ENCODE assay signal across 10 mouse cellular contexts in the genomic region with DNA sequence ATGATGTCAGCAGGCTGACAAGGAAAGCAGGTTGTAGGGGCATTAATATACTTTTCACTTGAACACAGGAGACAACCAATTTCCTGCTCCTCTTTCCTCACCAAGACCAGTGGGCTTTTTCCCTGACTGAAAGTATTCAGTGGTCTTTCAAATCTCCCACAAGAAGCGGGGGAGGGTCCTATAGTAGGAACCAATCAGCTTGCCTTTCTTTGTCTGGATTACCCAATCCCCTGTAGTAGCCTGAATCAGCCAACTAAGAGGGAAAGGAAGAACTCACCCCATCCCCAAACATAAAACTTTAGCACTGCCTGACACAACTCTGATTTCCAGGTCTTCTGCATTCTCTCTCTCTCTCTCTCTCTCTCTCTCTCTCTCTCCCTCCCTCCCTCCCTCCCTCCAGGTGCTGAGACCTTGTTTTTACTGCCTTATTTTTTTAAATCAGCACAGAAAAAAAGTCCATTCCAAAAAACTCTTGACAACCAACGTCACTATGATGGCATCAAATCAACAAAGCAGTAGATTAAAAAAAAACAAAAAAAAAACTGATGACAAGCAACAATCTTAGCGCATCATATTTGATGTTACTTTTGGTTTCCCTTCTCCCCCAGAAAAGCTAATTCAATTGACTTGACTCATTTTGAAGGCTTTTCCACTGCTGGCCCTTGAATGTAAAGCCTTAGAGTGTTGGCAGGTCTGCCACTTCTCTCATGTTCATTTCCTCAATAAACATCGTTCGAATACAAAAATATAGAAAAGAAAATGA. TPM values are rescaled to one million over a fixed set of nuclear protein-coding genes. Genes with fewer than 3 reads are reported as not detected.
A peak's percentile ranks its signal among the peaks of the same experiment; 100 is the strongest.
DNase-seq lines count a peak whose midpoint lies in the region; ATAC-seq and TF ChIP-seq lines count a peak whose summit lies in the region.
"Had no signal": no experiment of that assay in that cellular context is flagged by ENCODE, and none has a peak within 500 bp of the region (broad histone marks: within the 10 kb centered on the region; RNA-seq: fewer than 3 reads in every experiment).

No protein-coding gene starts in this region.

- no peaks in the 10 kb centered on the region for H3K9me3 ChIP-seq in heart, embryonic 13.5 days
- no peaks in the 10 kb centered on the region for H3K9me3 ChIP-seq in hindbrain, embryonic 15.5 days
- H3K9me3 ChIP-seq in midbrain, postnatal 0 days (ENCODE audit: low read length): no peaks in the 10 kb centered on the region

- TF ChIP-seq CTCF in midbrain, postnatal 0 days (IDR thresholded peaks at IDR 0.05): no peak
- no peak for TF ChIP-seq CTCF in layer of hippocampus, adult 2 months (conservative IDR thresholded peaks at IDR 0.05)

- peaks cover 22% of the 10 kb centered on the region for H3K4me1 ChIP-seq in heart, embryonic 13.5 days
- H3K4me1 ChIP-seq in hindbrain, embryonic 15.5 days (replicated peaks): peaks cover 16% of the 10 kb centered on the region
- 0 out of 2 replicates have a peak, but pooled peaks cover 3% of the 10 kb centered on the region for H3K4me1 ChIP-seq in midbrain, postnatal 0 days (ENCODE audit: insufficient read depth, low read length)

- no peaks in the 10 kb centered on the region for H3K27me3 ChIP-seq in heart, embryonic 13.5 days (replicated peaks)
- H3K27me3 ChIP-seq in hindbrain, embryonic 15.5 days: no peaks in the 10 kb centered on the region
- H3K27me3 ChIP-seq in midbrain, postnatal 0 days (ENCODE audit: insufficient read depth, low read length): no peaks in the 10 kb centered on the region

- peak overlapping the region; percentile 91 for H3K4me3 ChIP-seq in heart, embryonic 13.5 days
- peak overlapping the region; percentile 25; the same call in 1 of the 2 replicates for H3K4me3 ChIP-seq in hindbrain, embryonic 15.5 days
- no peak overlapping the region for H3K4me3 ChIP-seq in midbrain, postnatal 0 days (ENCODE audit: low read depth, low read length)
- no peak overlapping the region for H3K4me3 ChIP-seq in layer of hippocampus, adult 2 months

- H3K4me2 ChIP-seq in heart, embryonic 13.5 days: peak overlapping the region; percentile 84
- peak overlapping the region; percentile 74 for H3K4me2 ChIP-seq in hindbrain, embryonic 15.5 days
- peak overlapping the region; percentile 66 for H3K4me2 ChIP-seq in midbrain, postnatal 0 days (ENCODE audit: low read depth, low read length, poor library complexity, severe bottlenecking)

- no peak for DNase-seq in heart, adult 9 months (ENCODE audit: low spot score in 2 of 2)
- DNase-seq in embryo, embryonic 10.5 days (ENCODE audit: low spot score): peak; percentile 88
- peak; percentile 58 for DNase-seq in midbrain, postnatal 0 days (ENCODE audit: low spot score)
- no peak for DNase-seq in spleen, adult 18-20 months
- no peak for DNase-seq in adrenal gland, adult (ENCODE audit: inconsistent age in 2 of 2, low spot score in 1 of 2)
- DNase-seq in layer of hippocampus, adult 2 months (ENCODE audit: low spot score in 2 of 2): no peak

- ATAC-seq in heart, embryonic 13.5 days (ENCODE audit: extremely low read depth, insufficient number of reproducible peaks, low FRiP score, low TSS enrichment): no peak
- ATAC-seq in hindbrain, embryonic 15.5 days (ENCODE audit: low FRiP score, low read depth): peak; percentile 80
- ATAC-seq in midbrain, postnatal 0 days (ENCODE audit: low FRiP score): peak; percentile 74

- 59% methylated on average over 5 of the region's 5 CpGs for WGBS in heart, embryonic 13.5 days
- WGBS in hindbrain, embryonic 15.5 days: 67% methylated on average over 5 of the region's 5 CpGs
- 64% methylated on average over 5 of the region's 5 CpGs for whole genome bisulfite sequencing in midbrain, postnatal 0 days

- H3K36me3 ChIP-seq in heart, embryonic 13.5 days: no peaks in the 10 kb centered on the region
- no peaks in the 10 kb centered on the region for H3K36me3 ChIP-seq in hindbrain, embryonic 15.5 days
- no peaks in the 10 kb centered on the region for H3K36me3 ChIP-seq in midbrain, postnatal 0 days (ENCODE audit: insufficient read depth, low read length)

- 0 out of 2 replicates have a peak overlapping the region, but pooled peaks have one; percentile 9 for H3K27ac ChIP-seq in heart, embryonic 13.5 days (replicated peaks)
- no peak overlapping the region for H3K27ac ChIP-seq in hindbrain, embryonic 15.5 days (replicated peaks)
- no peak overlapping the region for H3K27ac ChIP-seq in midbrain, postnatal 0 days (ENCODE audit: low read depth, low read length)
- H3K27ac ChIP-seq in layer of hippocampus, adult 2 months: no peak overlapping the region

- peak overlapping the region; percentile 58; the same call in 1 of the 2 replicates for H3K9ac ChIP-seq in heart, embryonic 13.5 days
- H3K9ac ChIP-seq in hindbrain, embryonic 15.5 days: no peak overlapping the region
- no peak overlapping the region for H3K9ac ChIP-seq in midbrain, postnatal 0 days (replicated peaks; ENCODE audit: low read length, poor library complexity, severe bottlenecking)

RNA-seq across cellular contexts. Expression of a gene that starts 2.1 kb away (rescaled TPM):
- polyA plus RNA-seq in heart, embryonic 13.5 days (2015; fragmentation: Nextera tagmentation; extraction: Ambion mirVana): 30.3 and 31.7 TPM in 2 replicates
- polyA plus RNA-seq in hindbrain, embryonic 15.5 days (2015; fragmentation: Nextera tagmentation; extraction: Ambion mirVana): 201 and 221 TPM in 2 replicates
- total RNA-seq in midbrain, postnatal 0 days (2014; rRNA removed): 269 and 319 TPM in 2 replicates
- polyA plus RNA-seq in midbrain, postnatal 0 days (2015; fragmentation: Nextera tagmentation; extraction: Ambion mirVana): 182 and 188 TPM in 2 replicates
- 10 to 100 TPM; 65.9 to 70.5 TPM for total RNA-seq in layer of hippocampus, adult 2 months (2021)

RNA-seq across cellular contexts. Expression of a gene that starts 27.3 kb away (rescaled TPM):
- polyA plus RNA-seq in heart, embryonic 13.5 days (2015; fragmentation: Nextera tagmentation; extraction: Ambion mirVana): not detected in 2 replicates
- not detected in 2 replicates for polyA plus RNA-seq in hindbrain, embryonic 15.5 days (2015; fragmentation: Nextera tagmentation; extraction: Ambion mirVana)
- total RNA-seq in midbrain, postnatal 0 days (2014; rRNA removed): not detected in 2 replicates
- not detected in 2 replicates for polyA plus RNA-seq in midbrain, postnatal 0 days (2015; fragmentation: Nextera tagmentation; extraction: Ambion mirVana)
- not detected for total RNA-seq in layer of hippocampus, adult 2 months (2021)
- total RNA-seq: common myeloid progenitor, adult 5-6 weeks; megakaryocyte progenitor cell, adult 5-6 weeks had no signal

Comparison
In these comparisons a context has a peak if more than half of its experiments do, and no peak if none do; other contexts are left out.
1. H3K4me3 ChIP-seq: peak in heart, embryonic 13.5 days (single experiment) and hindbrain, embryonic 15.5 days (single experiment); none in midbrain, postnatal 0 days (single experiment) and layer of hippocampus, adult 2 months (single experiment).
2. DNase-seq: peak in embryo, embryonic 10.5 days (single experiment) and midbrain, postnatal 0 days (single experiment); none in heart, adult 9 months (0 of 2), spleen, adult 18-20 months (0 of 2), adrenal gland, adult (0 of 2) and layer of hippocampus, adult 2 months (0 of 2).
3. Peak in every context shown above with its lines, with median percentiles within 50 percentile points of each other: H3K4me2 ChIP-seq.